Mouse (Mus musculus) erythroblast, embryonic 14.5 days (primary cell): ENCODE data around the gene Magi1.

Experiments used
- GATA1 ChIP-seq: IDR thresholded peaks from 2 replicates; pipeline ENCODE4 v1.6.1; 2012; ENCODE audit warnings: low read length, inconsistent platforms, mixed read lengths
- TAL1 ChIP-seq: IDR thresholded peaks from 3 replicates; pipeline ENCODE4 v1.6.1; 2012; ENCODE audit warnings: low read length, inconsistent platforms, mixed read lengths

DNA sequence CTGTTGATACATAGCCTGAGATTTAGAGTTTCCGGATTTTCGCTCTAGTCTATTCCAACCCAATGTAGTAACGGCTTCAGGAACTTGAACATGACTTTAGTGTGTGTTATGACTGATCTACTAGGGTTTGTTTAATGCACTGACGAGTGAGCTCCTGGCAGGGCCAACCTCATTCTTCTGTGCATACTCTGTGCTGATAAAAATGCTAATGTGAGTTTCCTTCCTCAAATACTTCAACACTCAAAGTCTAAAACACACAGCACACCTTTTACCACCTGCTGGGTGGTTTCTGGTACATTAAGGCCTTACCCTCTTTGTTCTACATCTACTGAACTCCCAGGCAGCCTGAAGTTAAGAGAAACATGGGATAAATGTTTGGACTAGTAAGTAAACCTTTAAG is 157.0 kb downstream of the Magi1 start:
- TF ChIP-seq GATA1 (no peak), TAL1 (no peak)
